Mouse (Mus musculus): Measurements from ENCODE around the gene Cd27.
A peak's percentile ranks its signal among the peaks of the same experiment; 100 is the strongest.

The Cd27 gene

GRCm38 (mm10) chr6:125213715-125214114, 23.1 kb downstream of the Cd27 start:
- DNase-seq (ENCODE audit: low spot score in 2 of 2) = no peak

- DNase-seq (ENCODE audit: low spot score in 2 of 2) = no peak
These were observed 23.7 kb downstream of the Cd27 start for GRCm38 (mm10) chr6:125213129-125213528.

GRCm38 (mm10) chr6:125212621-125213020, 24.2 kb downstream of the Cd27 start:
- no peak for DNase-seq (ENCODE audit: low spot score in 2 of 2)

- DNase-seq (ENCODE audit: low spot score in 2 of 2) = no peak
These were observed 26.4 kb downstream of the Cd27 start for GRCm38 (mm10) chr6:125210436-125210835.

GRCm38 (mm10) chr6:125197166-125197565, 39.6 kb downstream of the Cd27 start:
- no peak for DNase-seq (ENCODE audit: low spot score in 2 of 2)

GRCm38 (mm10) chr6:125196301-125196700, 40.5 kb downstream of the Cd27 start:
- no peak for DNase-seq (ENCODE audit: low spot score in 2 of 2)

GRCm38 (mm10) chr6:125195541-125196075, 41.2 kb downstream of the Cd27 start:
- DNase-seq (ENCODE audit: low spot score in 2 of 2) = no peak

GRCm38 (mm10) chr6:125193390-125193789, 43.4 kb downstream of the Cd27 start:
- no peak for DNase-seq (ENCODE audit: low spot score in 2 of 2)

- no peak for DNase-seq (ENCODE audit: low spot score in 2 of 2)
These were observed 44.0 kb downstream of the Cd27 start for GRCm38 (mm10) chr6:125192841-125193240.

- peak; percentile 78 to 85 for DNase-seq (ENCODE audit: low spot score in 2 of 2)
These were observed 44.6 kb downstream of the Cd27 start for GRCm38 (mm10) chr6:125192016-125192714.

GRCm38 (mm10) chr6:125191332-125192015, 45.3 kb downstream of the Cd27 start, which contains the start of the genes Ncapd2 and Mrpl51:
Ncapd2 (minus strand) TSS chr6:125191701.
Mrpl51 (plus strand) TSS chr6:125191801.
- peak; percentile 96 to 97 for DNase-seq (ENCODE audit: low spot score in 2 of 2)

GRCm38 (mm10) chr6:125190816-125191215, 46.0 kb downstream of the Cd27 start:
- DNase-seq (ENCODE audit: low spot score in 2 of 2) = no peak

- DNase-seq (ENCODE audit: low spot score in 2 of 2) = no peak
These were observed 50.6 kb downstream of the Cd27 start for GRCm38 (mm10) chr6:125186203-125186602.
